In genomic region chr10:125937517-125938497, GRCm38 (mm10) we compare ENCODE assay signal across 18 mouse cellular contexts. TPM values are rescaled to one million over a fixed set of nuclear protein-coding genes. Genes with fewer than 3 reads are reported as not detected.
DNase-seq lines count a peak whose midpoint lies in the region; ATAC-seq and TF ChIP-seq lines count a peak whose summit lies in the region.
"Had no signal": no experiment of that assay in that cellular context is flagged by ENCODE, and none has a peak within 500 bp of the region (broad histone marks: within the 10 kb centered on the region; RNA-seq: fewer than 3 reads in every experiment).

No protein-coding gene starts in this region.

- TF ChIP-seq EP300 in lung, postnatal 0 days (IDR thresholded peaks at IDR 0.05) = no peak

- intact Hi-C loops in left cerebral cortex, postnatal 4 days (cut with DNase I) = no loop called here
- intact Hi-C loops in left cerebral cortex, postnatal 14 days (cut with DNase I) = no loop called here

- H3K9me3 ChIP-seq in embryonic facial prominence, embryonic 12.5 days = no peaks in the 10 kb centered on the region
- no peaks in the 10 kb centered on the region for H3K9me3 ChIP-seq in embryonic facial prominence, embryonic 10.5 days
- no peaks in the 10 kb centered on the region for H3K9me3 ChIP-seq in lung, postnatal 0 days (ENCODE audit: low read length)
- H3K9me3 ChIP-seq: forebrain, embryonic 13.5 days; heart, embryonic 15.5 days; lung, embryonic 15.5 days; midbrain, embryonic 13.5 days had no signal

- H3K4me1 ChIP-seq in embryonic facial prominence, embryonic 12.5 days = peaks cover 25% of the 10 kb centered on the region
- H3K4me1 ChIP-seq in embryonic facial prominence, embryonic 10.5 days = peaks cover 28% of the 10 kb centered on the region
- no peaks in the 10 kb centered on the region for H3K4me1 ChIP-seq in lung, postnatal 0 days (ENCODE audit: insufficient read depth, low read depth, low read length)
- H3K4me1 ChIP-seq: heart, embryonic 15.5 days; lung, embryonic 15.5 days had no signal

- WGBS in embryonic facial prominence, embryonic 12.5 days = 48% methylated on average over 11 of the region's 11 CpGs
- WGBS in embryonic facial prominence, embryonic 10.5 days = 66% methylated on average over 11 of the region's 11 CpGs
- 35% methylated on average over 11 of the region's 11 CpGs for WGBS in lung, postnatal 0 days

- no peaks in the 10 kb centered on the region for H3K27me3 ChIP-seq in embryonic facial prominence, embryonic 12.5 days
- no peaks in the 10 kb centered on the region for H3K27me3 ChIP-seq in embryonic facial prominence, embryonic 10.5 days (replicated peaks; ENCODE audit: low read depth, poor library complexity, severe bottlenecking)
- H3K27me3 ChIP-seq in lung, postnatal 0 days (replicated peaks; ENCODE audit: insufficient read depth, low read length) = no peaks in the 10 kb centered on the region
- H3K27me3 ChIP-seq: lung, embryonic 15.5 days; midbrain, embryonic 13.5 days had no signal

- no peak overlapping the region for H3K9ac ChIP-seq in embryonic facial prominence, embryonic 12.5 days
- H3K9ac ChIP-seq in lung, postnatal 0 days (replicated peaks; ENCODE audit: low read depth) = no peak overlapping the region
- H3K9ac ChIP-seq: forebrain, embryonic 13.5 days; heart, embryonic 15.5 days; lung, embryonic 15.5 days; midbrain, embryonic 13.5 days had no signal

- no peak overlapping the region for H3K4me2 ChIP-seq in embryonic facial prominence, embryonic 12.5 days (replicated peaks)
- H3K4me2 ChIP-seq in lung, postnatal 0 days (replicated peaks; ENCODE audit: low read depth, low read length) = peak overlapping the region; percentile 34
- H3K4me2 ChIP-seq: forebrain, embryonic 13.5 days; heart, embryonic 15.5 days; lung, embryonic 15.5 days; midbrain, embryonic 13.5 days had no signal

- H3K27ac ChIP-seq in embryonic facial prominence, embryonic 12.5 days = peak overlapping the region; percentile 14
- no peak overlapping the region for H3K27ac ChIP-seq in embryonic facial prominence, embryonic 10.5 days (replicated peaks)
- H3K27ac ChIP-seq in lung, postnatal 0 days (ENCODE audit: low read length) = no peak overlapping the region
- H3K27ac ChIP-seq: forebrain, embryonic 13.5 days; heart, embryonic 15.5 days; layer of hippocampus, adult 2 months; left cerebral cortex, adult 2 months; lung, embryonic 15.5 days; midbrain, embryonic 13.5 days had no signal

- ATAC-seq in embryonic facial prominence, embryonic 12.5 days (ENCODE audit: insufficient number of reproducible peaks, insufficient read depth, low FRiP score, low TSS enrichment) = no peak
- no peak for ATAC-seq in lung, postnatal 0 days
- peak; percentile 59 for ATAC-seq in megakaryocyte, adult 5-6 weeks (ENCODE audit: poor library complexity, severe bottlenecking)
- ATAC-seq: activated CD4-positive, CD25-positive, alpha-beta regulatory T cell, adult 4 months; forebrain, embryonic 13.5 days; inflammation-experienced regulatory T-cells, adult 6 months; midbrain, embryonic 13.5 days had no signal

- H3K36me3 ChIP-seq in embryonic facial prominence, embryonic 12.5 days = no peaks in the 10 kb centered on the region
- no peaks in the 10 kb centered on the region for H3K36me3 ChIP-seq in embryonic facial prominence, embryonic 10.5 days (replicated peaks)
- no peaks in the 10 kb centered on the region for H3K36me3 ChIP-seq in lung, postnatal 0 days (ENCODE audit: insufficient read depth, low read length)
- H3K36me3 ChIP-seq: heart, embryonic 15.5 days; lung, embryonic 15.5 days; midbrain, embryonic 13.5 days had no signal

- TF ChIP-seq CTCF in lung, postnatal 0 days (IDR thresholded peaks at IDR 0.05) = no peak

- no peak overlapping the region for H3K4me3 ChIP-seq in embryonic facial prominence, embryonic 12.5 days
- no peak overlapping the region for H3K4me3 ChIP-seq in embryonic facial prominence, embryonic 10.5 days
- H3K4me3 ChIP-seq in lung, postnatal 0 days (ENCODE audit: low read depth, low read length) = no peak overlapping the region
- H3K4me3 ChIP-seq: forebrain, embryonic 13.5 days; heart, embryonic 15.5 days; layer of hippocampus, adult 2 months; left cerebral cortex, adult 2 months; lung, embryonic 15.5 days; midbrain, embryonic 13.5 days had no signal

- DNase-seq in embryonic facial prominence, embryonic 10.5 days (ENCODE audit: low spot score) = no peak
- DNase-seq in lung, postnatal 0 days (ENCODE audit: low spot score) = peak; percentile 28
- DNase-seq in lung, postnatal 25 days (ENCODE audit: low spot score) = no peak
- no peak for DNase-seq in c-Kit-positive CD71-positive TER-119-positive erythroid progenitor cells, embryonic 14.5 days (ENCODE audit: low spot score)
- DNase-seq in left cerebral cortex, postnatal 4 days = no peak
- no peak for DNase-seq in left cerebral cortex, postnatal 14 days (ENCODE audit: low spot score in 2 of 2)
- DNase-seq: adrenal gland, postnatal 25 days; cerebellum, postnatal 10 days had no signal

RNA-seq across cellular contexts. Expression of gene Lrig3, which starts 28.2 kb away (rescaled TPM):
- polyA plus RNA-seq in embryonic facial prominence, embryonic 12.5 days (2016; fragmentation: Nextera tagmentation; extraction: Ambion mirVana) = 49.5 and 53.2 TPM in 2 replicates
- polyA plus RNA-seq in embryonic facial prominence, embryonic 10.5 days (2016; fragmentation: Nextera tagmentation; extraction: Ambion mirVana) = 22.4 and 28.2 TPM in 2 replicates
- polyA plus RNA-seq in lung, postnatal 0 days (2015; fragmentation: Nextera tagmentation; extraction: Ambion mirVana) = 4.7 and 5.2 TPM in 2 replicates
- 1.5 and 1.8 TPM in 2 replicates for total RNA-seq in megakaryocyte, adult 5-6 weeks (2015)
- 1.1 and 2.1 TPM in 2 replicates for total RNA-seq in megakaryocyte, adult 5-6 weeks (2017)
- total RNA-seq in left cerebral cortex, postnatal 4 days (2021) = 1 to 10 TPM; 4.4 to 4.6 TPM
- total RNA-seq in left cerebral cortex, postnatal 14 days (2021) = 1 to 10 TPM; 3.1 to 3.7 TPM
- polyA plus RNA-seq: activated CD4-positive, CD25-positive, alpha-beta regulatory T cell, adult 4 months; inflammation-experienced regulatory T-cells, adult 6 months had no signal
